Mouse (Mus musculus): ENCODE results near the gene Fastk.

The Fastk gene

DNA sequence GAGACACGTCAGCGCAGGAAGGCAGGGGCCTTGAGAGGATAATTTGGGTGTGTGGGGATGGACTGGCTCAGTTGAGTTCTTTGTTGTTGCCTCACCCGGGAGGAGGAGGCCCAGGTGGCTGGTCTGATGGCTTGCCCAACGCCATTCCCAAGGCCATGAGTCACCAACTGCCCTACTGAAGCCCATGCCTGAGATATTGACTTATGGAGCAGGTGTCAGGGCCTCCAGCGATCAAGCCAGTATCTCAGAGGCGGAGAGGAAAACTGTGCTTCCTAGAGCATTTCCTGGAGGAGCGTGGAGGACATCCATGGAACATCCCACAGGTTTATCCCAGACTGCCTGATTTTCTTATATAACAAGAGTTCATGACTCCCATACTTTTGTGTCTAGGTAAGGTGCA is 52.4 kb downstream of the Fastk start:
- DNase-seq (ENCODE audit: low spot score in 2 of 2): no peak

GRCm38 (mm10) chr5:24391864-24392263 is 53.2 kb downstream of the Fastk start, which contains the start of gene Atg9b:
TSS of gene Atg9b (minus strand) at chr5:24392143.
- no peak for DNase-seq (ENCODE audit: low spot score in 2 of 2)

DNA sequence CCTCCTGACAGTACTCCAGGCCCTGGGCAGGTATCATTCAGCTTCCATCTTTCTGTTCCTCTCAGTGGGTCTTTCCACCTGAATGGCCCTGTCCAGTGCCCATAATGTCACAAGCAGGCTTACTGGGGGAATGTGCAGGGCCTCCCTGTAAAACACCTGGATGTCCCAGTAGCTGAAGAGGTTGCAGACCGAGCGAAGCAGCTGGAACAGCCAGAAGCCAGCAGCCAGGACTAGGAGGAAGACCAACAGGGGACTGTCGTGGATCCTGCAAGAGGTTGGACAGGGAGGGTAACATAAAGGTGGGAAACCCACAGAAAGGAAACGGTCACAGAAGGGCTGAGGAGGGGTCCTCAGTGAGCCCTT is 55.4 kb downstream of the Fastk start:
- DNase-seq (ENCODE audit: low spot score in 2 of 2): no peak

DNA sequence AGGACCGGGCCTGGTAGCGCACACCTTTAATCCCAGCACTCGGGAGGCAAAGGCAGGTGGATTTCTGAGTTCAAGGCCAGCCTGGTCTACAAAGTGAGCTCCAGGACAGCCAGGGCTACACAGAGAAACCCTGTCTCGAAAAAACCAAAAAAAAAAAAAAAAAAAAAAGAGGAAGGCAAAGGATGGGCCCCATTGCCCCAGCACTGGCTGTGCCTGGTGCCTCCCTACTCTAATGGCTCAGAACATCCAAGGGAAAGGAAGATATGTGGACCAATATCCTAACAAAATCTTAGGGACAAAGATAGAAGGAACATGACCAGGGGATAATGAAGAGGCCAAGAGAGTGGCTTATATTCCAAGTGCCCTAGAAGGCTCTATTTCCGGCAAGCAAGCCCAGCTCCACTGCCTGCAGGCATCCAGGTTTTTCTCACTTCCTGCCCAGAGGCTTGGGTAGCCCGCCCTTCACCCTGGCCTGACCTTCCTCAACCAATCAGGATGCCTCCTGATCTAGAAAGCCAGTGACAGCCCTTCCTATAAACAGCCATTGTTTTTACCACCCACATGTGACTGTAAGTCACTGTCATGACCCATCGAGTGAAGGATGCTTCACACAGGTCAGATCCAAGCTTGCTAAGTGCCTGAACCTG is 56.0 kb downstream of the Fastk start:
- no peak for DNase-seq (ENCODE audit: low spot score in 2 of 2)
